Mouse (Mus musculus): ENCODE results near the gene Selenon. TPM values are rescaled to one million over a fixed set of nuclear protein-coding genes. Genes with fewer than 3 reads are reported as not detected.
A peak's percentile ranks its signal among the peaks of the same experiment; 100 is the strongest.

Gene Selenon
- total RNA-seq, 4 experiments from 2014 or later = 2.8 to 3.8 (median 3.2) TPM

DNA sequence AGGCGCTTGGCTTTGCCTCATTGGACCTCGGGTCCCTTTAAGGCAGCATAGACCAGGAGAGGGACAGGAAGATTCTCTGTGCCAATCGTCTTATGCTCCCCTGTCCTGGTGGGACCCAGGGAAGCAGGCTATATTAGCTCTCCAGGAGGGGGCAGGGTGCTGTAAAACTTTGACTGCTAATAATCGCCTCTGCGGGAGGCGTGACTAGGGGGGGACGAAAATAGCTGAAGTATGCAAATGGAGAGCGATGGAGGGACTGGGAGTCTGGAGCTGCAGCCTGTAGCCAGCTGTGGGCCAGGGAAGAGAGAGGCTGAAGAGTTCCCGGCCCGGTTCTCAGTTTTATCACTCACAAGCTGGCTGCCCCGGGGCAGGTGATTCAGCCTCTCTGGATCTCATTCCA, 27.2 kb upstream of the Selenon start:
- DNase-seq (ENCODE audit: low spot score in 2 of 2) = no peak

DNA sequence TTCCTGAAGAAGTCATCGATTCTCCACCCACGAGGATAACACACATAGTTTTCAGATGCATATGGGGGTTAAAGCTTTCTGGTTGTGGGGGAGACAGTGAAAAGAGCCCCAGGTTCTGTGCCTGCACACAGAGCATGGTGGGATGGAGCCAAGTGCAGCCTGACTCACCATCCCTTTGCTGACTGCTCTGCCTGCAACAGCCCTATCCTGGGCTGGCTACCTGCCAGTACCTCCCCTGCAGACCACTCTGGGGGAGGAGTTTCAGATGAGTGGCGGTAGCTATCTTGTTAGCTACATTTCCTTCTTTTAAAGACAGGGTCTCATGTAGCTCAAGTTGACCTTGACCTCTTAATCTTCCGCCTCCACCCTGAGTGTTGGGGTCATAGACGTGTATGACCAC, 26.4 kb upstream of the Selenon start:
- no peak for DNase-seq (ENCODE audit: low spot score in 2 of 2)

DNA sequence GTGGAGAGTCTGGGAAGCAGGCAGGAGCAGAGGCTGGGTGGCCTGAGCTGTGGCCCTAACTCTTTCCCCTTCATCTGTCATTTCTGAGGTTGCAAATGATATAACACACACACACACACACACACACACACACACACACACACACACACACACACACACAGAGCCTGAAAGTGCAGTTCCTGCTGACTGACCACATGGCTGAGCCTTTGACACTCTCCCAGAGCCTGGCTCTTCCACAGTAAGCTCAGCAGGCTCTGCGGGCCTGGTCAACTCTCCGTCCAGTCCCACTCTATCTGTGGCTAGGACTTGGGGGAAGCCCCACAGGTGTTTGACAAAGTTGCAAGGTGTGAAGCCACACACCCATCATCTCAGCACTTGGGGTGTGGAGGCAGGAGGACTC, 25.3 kb upstream of the Selenon start:
- no peak for DNase-seq (ENCODE audit: low spot score in 2 of 2)

DNA sequence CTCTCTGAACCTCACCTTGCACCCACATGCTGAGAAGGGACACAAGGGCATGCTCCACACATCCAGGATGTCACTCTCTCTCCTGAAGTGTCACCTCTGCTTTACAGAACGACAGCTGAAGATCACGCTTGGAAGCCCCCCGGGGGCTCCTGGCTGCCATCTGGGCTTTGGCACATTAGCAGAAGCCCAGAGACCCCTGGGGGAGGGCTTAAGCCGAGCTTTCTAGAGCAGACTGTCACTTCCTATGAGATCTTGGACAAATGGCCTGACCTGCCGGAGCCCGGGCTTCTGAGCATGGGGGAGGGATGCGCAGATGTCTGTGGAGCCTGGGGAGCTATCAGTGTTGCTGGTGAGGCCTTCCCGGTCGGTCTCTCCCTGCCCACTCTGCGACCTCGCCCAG, 23.5 kb upstream of the Selenon start:
- no peak for DNase-seq (ENCODE audit: low spot score in 2 of 2)

DNA sequence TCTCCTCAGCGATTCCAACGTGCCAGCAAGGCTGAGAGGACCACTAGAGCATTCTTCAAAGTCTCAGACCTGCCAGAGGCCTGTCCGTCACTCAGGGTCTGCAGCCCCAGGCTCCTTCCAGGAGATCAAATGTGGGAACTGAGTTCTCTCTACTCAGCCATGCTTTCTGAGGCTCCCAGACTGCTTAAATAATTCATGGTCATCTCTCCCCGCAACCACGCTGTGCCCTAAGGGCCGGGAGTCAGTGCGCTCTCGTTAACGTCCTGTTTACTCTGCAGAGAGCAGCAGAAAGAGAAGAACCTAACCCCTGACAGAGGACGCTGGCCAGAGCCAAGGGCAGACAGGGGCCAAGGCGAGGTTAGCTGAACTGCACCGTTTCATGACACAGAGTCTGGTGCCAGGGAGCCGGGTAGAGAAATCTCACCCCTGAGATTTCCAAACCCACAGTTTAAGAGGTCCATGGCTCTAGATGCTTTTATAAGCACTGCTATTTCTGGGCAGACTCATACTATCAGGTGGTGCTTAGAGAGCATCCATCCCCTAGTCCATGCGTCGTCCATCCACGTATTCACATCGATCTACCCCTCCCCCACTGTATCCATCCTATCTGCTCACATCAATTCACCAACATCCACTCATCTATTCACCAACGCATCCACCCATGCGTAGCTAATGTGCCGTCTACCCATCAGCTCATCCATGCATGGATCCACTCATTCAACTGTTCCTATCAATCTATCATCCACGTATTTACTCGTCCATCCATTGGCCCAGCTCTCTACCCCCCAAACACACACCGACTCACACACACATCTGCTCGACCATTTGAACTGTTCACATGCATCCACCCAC, 20.7 kb upstream of the Selenon start:
- DNase-seq (ENCODE audit: low spot score in 2 of 2) = peak in 1 of 2 experiments; percentile 53

DNA sequence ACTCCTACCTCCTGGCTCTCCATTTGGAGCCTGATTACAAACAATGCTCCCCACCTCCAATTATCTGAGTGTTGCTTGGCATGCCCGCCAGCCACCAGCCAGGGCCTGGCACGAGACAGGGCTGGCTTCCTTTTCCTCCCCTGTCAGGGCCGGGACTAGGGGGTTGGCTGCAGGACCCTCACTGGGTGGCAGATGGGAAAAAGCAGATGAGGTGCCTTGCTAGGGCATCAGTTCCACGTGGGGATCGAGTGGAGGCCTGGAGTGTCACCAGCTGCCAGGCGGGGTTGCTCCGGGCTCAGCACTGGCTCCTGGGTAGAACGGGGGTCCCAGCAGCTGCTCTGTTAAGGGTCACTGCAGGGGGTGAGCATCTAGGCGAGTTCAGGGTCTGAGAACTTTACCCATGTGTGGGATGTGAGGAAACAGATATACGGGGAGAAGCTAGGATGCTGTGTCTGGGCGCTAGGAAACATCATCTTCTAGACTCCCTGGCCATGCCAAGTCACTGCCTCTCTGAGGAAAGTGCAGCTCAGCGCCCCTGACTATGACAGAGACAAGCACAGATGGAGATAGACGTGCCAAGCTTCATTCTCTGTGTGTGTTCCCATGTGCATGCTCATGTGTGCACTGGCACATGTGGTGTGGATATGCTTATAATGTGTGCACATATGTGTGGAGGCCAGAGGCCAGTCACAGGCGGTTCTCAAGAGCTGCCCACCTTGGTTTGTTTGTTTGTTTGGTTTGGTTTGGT, 18.9 kb upstream of the Selenon start:
- no peak for DNase-seq (ENCODE audit: low spot score in 2 of 2)

DNA sequence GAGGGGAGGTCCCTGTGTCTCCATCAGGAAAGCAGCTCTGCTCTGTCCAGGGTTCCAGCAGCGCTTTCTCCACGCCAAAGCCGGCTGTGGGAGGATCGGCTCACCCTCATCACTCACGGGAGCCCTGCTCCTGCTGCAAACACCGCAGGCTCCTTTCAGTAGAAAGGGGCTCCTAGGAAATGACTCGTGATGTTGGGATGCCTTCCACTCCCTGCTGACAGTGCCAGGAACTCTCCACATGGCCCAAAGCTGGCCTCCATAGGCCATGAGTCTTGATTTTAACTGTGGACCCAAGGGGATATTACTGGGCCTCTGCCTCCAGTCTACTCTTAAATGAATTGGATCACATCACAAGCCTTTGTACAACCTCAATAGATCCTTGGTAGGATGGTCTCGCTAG, 17.9 kb upstream of the Selenon start:
- no peak for DNase-seq (ENCODE audit: low spot score in 2 of 2)

DNA sequence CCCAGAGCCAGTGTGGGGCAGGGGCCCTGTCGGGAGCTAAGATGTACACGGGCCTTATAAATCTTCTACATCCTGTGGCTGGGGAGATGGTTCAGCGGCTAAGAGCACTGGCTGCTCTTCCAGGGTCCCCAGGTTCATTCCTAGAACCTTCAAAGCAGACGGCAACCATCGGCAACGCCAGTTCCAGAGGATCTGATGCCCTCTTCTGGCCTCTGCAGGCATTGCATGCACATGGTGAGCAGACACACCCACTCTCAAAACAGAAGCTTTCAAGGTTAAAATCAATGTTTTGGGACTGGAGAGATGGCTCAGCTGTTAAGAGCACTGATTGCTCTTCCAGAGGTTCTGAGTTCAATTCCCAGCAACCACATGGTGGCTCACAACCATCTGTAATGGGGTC, 17.2 kb upstream of the Selenon start:
- DNase-seq (ENCODE audit: low spot score in 2 of 2) = no peak

DNA sequence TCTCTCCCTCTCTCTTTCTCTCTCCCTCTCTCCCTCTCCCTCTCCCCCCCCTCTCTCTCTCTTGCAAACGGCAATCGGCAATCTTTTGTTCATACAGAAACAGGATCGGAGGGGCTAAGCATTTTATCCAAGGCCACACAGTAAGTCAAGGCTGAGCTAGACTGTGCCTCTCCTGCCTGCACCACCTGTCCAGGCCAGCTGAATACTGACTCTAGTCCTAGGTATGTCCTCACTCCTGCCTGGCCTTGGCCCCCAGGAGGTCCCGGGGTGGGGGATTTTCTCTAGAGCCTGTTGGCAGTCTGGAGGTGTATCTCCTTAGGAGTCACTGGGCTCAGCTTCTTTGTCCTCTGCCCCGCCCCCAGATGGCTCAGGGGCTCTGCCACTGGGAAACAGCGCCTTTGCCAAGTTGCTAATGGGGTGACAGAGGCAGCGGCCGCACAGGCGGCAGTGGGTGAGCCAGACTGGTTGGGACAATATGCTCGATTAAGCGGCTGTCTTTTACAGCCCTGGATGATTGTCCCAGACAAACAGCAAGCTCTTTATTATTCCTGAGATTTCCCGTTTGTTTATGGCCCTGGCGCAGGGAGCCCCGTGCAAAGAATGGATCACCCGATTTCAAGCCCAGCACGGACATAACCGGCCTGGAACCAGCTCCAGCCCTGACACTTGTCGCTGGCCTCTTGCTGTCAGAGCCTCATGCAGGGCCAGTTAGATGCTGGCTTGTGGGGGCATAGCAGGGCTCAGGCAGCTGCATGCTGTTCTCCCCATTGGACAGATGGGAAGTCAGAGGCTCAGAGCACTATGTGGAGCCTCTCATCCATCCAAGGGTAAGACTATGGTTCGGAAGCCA, 15.6 kb upstream of the Selenon start:
- no peak for DNase-seq (ENCODE audit: low spot score in 2 of 2)

DNA sequence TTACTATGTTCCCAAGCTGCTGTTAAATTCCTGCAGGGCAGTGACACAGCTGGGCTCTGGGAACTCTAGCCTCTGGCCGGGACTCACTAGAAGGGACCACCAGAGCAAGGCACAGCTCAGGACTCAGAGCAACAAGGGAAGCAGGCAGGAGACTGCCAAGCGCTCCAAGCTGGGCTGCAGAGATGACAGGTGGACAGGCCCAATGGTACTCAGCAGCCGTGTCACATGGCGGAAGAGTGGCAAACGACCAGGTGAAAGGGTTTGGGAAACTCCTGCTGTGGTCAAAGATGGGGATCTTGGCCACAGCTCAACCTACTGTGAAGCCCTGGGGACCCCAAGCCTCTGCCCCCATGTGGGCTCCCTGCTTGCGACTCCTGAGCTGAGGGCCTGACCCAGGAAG, 12.1 kb upstream of the Selenon start:
- no peak for DNase-seq (ENCODE audit: low spot score in 2 of 2)

DNA sequence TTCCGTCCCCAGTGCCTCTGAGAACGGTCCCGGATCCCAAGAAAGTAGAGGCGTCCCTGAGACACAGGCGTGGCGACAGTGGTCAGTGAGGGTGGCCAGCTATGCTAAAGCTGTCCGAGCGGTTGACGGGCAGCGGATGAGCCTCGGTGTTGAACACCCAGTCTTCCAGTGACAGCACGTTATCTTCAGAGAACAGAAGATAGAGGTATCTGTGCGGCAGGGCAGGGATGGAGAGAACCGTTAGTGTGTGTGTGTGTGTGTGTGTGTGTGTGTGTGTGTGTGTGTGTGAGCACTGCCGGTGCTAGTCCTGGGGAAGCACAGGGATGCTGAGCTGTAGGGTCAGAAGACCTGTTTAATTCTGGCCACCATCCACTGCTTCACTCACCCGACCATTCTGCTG, 11.7 kb upstream of the Selenon start:
- DNase-seq (ENCODE audit: low spot score in 2 of 2) = no peak

DNA sequence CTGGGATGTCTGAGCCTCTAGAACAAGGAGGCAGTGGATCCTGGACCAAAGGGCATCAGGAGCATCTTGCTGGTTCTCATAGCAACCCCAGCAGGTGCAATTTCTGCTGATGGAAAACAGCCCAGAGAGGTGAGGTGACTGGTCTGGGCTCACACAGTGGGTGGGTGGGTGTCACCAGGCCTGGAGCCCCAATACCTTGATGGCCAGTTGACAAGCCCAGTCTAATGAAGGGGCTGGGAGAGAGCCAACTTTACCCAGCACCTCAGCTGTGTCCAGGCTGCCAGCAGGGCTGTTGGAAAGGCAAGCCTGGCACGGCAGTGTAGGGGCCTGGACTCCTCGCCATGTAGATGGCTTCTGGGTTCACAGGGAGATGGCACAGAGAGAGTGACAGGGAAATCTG, 10.0 kb upstream of the Selenon start:
- DNase-seq (ENCODE audit: low spot score in 2 of 2) = no peak

DNA sequence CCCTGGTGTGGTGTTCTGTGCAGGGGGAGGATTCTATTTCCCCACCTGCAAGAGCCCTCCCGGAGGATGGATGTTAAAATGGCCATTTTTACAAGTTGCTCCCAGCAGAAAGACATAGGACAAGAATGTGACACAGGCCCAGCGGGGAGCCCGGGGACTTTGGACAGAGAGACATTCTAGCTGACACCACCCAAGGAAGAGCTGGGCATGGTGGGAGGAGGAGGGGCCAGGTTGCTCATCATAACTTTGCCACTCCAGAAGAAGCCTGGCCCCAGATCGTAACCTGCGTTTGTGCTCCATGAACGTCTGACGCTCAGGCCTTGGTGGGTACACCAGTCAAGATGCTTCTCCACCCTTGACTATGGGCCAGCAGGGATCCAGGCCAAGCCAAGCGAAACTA, 8.7 kb upstream of the Selenon start:
- no peak for DNase-seq (ENCODE audit: low spot score in 2 of 2)

DNA sequence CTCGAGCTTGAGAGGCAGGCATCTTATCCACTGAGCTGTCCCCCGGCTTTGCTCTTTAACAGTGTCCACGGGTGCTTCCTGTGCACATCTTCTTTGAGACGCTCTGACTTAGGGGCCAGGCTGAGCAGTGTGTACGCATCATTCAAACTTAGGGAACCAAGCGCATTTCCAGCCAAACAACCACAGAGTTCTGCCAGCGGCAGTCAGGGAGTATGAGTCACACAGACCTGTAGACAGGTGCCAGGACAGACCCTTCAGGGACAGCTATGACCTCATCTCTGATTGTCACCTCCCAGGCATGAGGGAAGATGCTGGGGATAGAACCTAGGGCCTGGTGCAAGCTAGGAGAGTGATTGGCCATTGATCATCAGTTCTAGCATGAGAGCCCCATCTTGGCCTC, 7.2 kb upstream of the Selenon start:
- DNase-seq (ENCODE audit: low spot score in 2 of 2) = no peak

DNA sequence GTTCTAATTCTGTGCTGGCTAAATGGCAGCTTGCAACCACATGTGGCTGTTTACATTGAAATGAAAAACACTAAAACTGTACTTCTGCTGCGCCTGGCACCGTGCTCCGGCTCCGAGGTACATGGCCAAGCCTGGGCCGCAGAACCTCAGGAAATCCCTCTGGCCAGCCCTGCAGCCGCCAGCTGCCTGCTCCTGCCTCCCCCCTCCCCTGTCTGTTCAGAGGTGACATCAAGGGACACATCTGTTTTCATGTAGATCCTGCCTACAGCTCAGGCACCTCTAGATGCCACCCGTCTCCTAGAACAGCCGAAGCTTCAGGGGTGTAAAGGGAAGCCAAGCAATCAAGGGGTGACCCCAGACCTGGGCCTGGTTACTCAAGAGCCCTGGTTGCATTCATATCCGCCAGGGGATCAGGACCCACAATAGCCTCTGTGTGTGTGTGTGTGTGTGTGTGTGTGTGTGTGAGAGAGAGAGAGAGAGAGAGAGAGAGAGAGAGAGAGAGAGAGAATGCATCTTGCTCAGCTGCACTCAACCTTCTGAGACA, 6.7 kb upstream of the Selenon start:
- DNase-seq (ENCODE audit: low spot score in 2 of 2) = no peak

DNA sequence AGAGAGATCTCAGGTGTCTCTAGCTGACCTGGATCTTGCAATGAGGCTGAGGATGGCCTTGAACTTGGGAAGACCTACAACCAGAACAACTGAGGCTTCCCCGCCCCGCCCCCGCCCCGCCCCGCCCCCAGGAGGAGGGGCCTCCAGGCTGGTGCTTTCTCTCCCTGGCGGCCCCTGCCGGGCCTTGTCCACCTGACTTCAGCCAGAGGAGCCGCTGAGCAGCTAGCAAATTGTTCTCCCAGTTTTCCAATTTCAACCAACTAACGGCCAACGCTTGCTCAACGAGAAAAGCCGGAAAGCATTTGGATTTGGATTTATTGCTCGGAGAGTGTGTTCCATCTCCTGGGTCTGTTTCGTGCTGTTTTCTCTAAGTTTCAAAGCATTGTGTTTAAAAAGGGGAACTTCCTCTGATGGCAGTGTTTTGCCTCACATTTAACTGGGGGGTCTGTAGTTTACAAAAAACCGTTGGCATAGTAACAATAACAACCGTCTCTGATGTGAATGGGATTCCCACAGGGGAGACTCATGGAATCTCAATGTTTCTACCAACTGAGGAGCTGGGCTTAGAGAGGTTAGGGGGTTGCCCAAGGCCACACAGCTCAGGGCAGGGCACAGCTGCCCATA, 5.8 kb upstream of the Selenon start:
- no peak for DNase-seq (ENCODE audit: low spot score in 2 of 2)

DNA sequence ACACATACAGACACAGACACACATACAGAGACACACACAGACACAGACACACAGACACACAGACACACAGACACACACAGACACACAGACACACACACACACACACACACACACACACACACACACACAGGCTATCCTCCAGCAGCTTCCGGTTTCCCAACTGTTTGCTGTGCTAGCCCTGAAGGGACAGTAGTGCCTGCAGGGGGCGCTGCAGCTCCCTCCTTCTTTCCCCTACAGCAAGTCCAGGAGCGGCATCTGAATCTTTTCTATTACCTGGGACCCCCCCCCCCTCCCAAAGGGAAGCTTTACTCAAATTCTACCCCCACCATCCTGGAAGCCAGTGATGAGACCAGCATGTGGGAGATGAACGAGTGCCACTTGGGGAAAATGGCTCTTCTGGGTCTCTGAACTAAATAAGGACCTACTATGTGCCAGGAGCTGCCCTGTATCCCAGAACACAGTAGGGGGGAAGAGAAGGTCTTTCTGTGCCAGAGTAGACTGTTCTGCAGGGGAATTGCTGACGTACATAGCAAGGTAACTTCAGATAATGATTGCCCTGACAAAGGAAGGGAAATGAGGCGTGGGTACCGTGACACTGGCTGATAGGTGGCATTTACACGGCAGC, 4.1 kb upstream of the Selenon start:
- no peak for DNase-seq (ENCODE audit: low spot score in 2 of 2)

DNA sequence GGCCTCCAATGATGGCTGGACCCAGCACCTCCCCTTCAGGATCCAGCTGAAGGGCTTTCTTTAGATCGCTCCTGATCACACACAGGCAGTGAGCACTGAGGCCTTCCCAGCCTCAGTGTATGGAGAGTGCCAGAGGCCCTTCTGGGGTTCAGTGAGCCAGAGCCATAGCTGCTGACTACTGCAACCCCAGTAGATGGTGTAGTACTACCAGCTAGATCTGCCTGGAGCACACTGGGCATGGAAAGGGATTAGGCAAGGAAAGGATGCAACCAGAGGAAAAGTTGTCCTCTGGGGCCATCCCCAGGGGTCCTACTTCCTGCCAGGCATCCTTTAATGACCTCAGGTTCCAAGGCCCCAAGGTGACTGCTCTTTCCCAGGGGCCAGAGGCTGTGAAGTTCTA, 1.7 kb upstream of the Selenon start:
- no peak for DNase-seq (ENCODE audit: low spot score in 2 of 2)

DNA sequence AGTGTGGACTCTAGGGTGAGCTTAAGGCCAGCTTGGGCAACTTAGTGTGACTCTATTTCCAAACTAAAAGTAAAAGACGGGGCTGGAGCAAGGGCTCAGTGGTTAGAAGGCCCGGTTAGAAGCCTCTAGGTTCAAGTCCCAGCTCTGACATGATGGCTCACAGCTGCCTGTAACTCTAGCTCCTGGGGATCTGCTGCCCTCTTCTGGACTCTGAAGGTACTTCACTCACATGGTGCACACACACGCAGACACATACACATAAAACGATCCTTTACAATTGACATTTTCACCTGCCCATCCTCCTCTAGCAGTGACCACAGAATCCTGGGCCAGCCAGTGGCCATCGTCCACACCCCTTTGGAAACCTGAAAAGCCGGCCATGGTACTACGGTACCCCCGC, 2.1 kb downstream of the Selenon start:
- no peak for DNase-seq (ENCODE audit: low spot score in 2 of 2)

DNA sequence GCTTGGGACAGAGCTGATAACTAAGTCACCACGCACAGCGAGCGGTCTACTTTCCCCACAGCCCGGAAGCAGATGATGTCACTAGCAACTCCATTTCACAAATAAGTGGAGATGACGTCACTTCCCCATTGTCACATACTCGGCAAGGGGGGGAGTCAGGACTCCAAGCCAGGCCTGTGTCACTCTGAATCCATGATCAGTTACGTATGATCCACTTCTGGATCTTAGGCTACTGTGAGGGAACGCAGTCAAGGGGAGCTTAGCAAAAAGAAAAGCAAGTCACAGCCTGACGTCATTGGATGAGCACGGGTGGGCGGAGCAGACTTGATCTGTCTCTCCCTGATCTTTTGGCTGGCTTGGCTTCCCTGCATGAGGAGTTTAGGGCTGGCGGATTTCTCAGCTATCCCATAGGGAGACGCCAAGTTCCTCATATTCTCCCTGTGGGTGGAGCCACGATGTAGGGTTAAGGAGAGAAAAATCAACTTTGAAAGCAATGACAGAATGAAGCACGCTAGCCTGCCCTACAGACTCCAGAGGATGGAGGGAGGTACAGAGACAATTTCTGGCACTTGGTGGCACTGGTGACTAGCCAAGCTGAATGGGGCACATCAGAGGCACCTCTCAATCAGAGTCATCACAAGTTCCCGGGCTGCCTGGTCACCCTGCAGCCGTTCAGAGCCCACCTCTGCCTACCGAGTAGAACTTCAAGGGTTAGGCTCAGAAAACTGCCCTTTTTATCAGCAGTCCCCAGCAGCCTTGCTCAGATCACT, 3.6 kb downstream of the Selenon start:
- DNase-seq (ENCODE audit: low spot score in 2 of 2) = peak; percentile 37 to 40
